Mouse (Mus musculus) adrenal gland, postnatal 14 days (tissue): ENCODE measurements at regions not wholly inside any gene's neighbourhood (a gene's known extent, or its start where the extent isn't known, plus 50 kb on each side); places are given as distances from the start of the nearest gene placed in this dataset.

Source experiments
- DNase-seq: peaks from one replicate; pipeline ENCODE4 v3.0.0; 2021; ENCODE audit warnings: mixed read lengths

GRCm38 (mm10) chr9:41668741-41669140 lies 455.4 kb downstream of the Sorl1 start:
- DNase-seq, result no peak

- peak; percentile 22 for DNase-seq
Measured at GRCm38 (mm10) chr9:41665000-41665685, 459.0 kb downstream of the Sorl1 start.

GRCm38 (mm10) chr9:41660576-41660975 lies 463.5 kb downstream of the Sorl1 start:
- no peak for DNase-seq

- DNase-seq, result no peak
Measured at GRCm38 (mm10) chr9:41660011-41660410, 464.1 kb downstream of the Sorl1 start.

GRCm38 (mm10) chr9:41631564-41632205 lies 470.2 kb upstream of the Ubash3b start:
- no peak for DNase-seq

- DNase-seq, result no peak
Measured at GRCm38 (mm10) chr9:41621341-41621740, 459.8 kb upstream of the Ubash3b start.

- DNase-seq, result no peak
Measured at GRCm38 (mm10) chr9:41614002-41614401, 452.5 kb upstream of the Ubash3b start.

GRCm38 (mm10) chr9:41612802-41613550 lies 451.5 kb upstream of the Ubash3b start:
- DNase-seq, result no peak

GRCm38 (mm10) chr9:41612452-41612795 lies 450.9 kb upstream of the Ubash3b start:
- no peak for DNase-seq

- DNase-seq, result peak; percentile 70
Measured at GRCm38 (mm10) chr9:41611534-41612451, 450.3 kb upstream of the Ubash3b start.

GRCm38 (mm10) chr9:41610347-41610746 lies 448.9 kb upstream of the Ubash3b start:
- DNase-seq, result no peak

- DNase-seq, result no peak
Measured at GRCm38 (mm10) chr9:41606136-41606535, 444.6 kb upstream of the Ubash3b start.

GRCm38 (mm10) chr9:41604916-41605315 lies 443.4 kb upstream of the Ubash3b start:
- DNase-seq, result no peak

- DNase-seq, result no peak
Measured at GRCm38 (mm10) chr9:41600778-41601177, 439.3 kb upstream of the Ubash3b start.

- DNase-seq, result no peak
Measured at GRCm38 (mm10) chr9:41599874-41600273, 438.4 kb upstream of the Ubash3b start.

GRCm38 (mm10) chr9:41595749-41596148 lies 434.3 kb upstream of the Ubash3b start:
- no peak for DNase-seq

- no peak for DNase-seq
Measured at GRCm38 (mm10) chr9:41593998-41594397, 432.5 kb upstream of the Ubash3b start.

GRCm38 (mm10) chr9:41592900-41593690 lies 431.6 kb upstream of the Ubash3b start:
- DNase-seq, result no peak

GRCm38 (mm10) chr9:41592101-41592500 lies 430.6 kb upstream of the Ubash3b start:
- DNase-seq, result no peak

GRCm38 (mm10) chr9:41590164-41590563 lies 428.7 kb upstream of the Ubash3b start:
- peak; percentile 26 for DNase-seq
